Mouse (Mus musculus): ENCODE results near the gene Samd8. TPM values are rescaled to one million over a fixed set of nuclear protein-coding genes. Genes with fewer than 3 reads are reported as not detected.

Gene Samd8
- total and polyA plus RNA-seq, 3 experiments, result 5.4 to 9.5 (median 7.0) TPM

DNA sequence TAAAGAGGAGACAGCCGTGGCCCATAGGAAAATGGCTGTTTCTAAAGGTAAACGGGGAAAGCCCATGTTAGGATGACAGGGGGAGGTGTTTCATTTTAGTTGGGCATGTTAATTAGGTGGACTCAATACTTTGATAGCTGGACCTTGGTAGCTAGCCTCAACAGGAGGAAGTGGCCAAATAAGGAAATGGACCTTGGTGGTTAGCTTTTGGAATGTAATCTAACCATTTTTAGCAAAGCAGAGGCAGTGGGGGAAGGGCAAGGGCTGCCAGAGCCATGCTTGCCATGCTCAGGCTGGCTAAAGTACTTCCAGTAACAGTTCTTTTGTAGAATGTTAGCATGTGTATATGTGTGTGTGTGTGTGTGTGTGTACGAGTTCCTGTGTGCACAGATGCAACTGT lies 63.5 kb downstream of the Samd8 start (continued):
- TF ChIP-seq GABPA (IDR thresholded peaks at IDR 0.05; ENCODE audit: insufficient replicate concordance, low read depth, low read length) (no peak), CHD1 (IDR thresholded peaks at IDR 0.05; ENCODE audit: low read depth, low read length) (no peak), MXI1 (IDR thresholded peaks at IDR 0.05; ENCODE audit: low read depth, low read length) (no peak; the same call in 1 of the 2 replicates), POLR2A (IDR thresholded peaks at IDR 0.05; ENCODE audit: low read depth, low read length) (no peak), ZNF384 (IDR thresholded peaks at IDR 0.05; ENCODE audit: low read depth, low read length) (no peak), UBTF (IDR thresholded peaks at IDR 0.05; ENCODE audit: low read depth, low read length) (no peak), NRF1 (IDR thresholded peaks at IDR 0.05; ENCODE audit: low read depth, low read length) (0 out of 2 replicates have a peak, but pooled peaks have one; percentile 33)

DNA sequence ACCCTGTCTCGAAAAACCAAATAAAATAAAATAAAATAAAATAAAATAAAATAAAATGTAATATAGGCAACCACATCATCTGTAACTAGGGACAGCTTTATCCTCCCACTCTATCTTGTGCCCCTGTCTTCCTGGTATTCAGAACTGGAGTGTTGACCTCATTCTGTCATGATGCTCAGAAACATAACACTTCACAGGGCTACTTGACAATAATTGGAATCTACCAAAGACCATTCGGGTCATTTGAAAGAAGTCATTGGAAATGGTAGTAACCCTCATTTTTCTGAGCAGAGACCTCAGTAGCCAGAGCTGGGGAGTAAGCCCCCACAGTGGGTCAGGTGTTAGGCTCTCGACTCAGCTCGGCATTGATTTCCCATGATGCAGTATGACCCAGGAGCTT lies 64.3 kb downstream of the Samd8 start:
- dilution Hi-C loops (cut with MboI; ENCODE audit: extremely low pct_ligation_motif_present, extremely low pct_unique_long_range_greater_than_20kb, low sequenced_read_pairs), result no loop called here
- Histone ChIP-seq H3K4me3 (replicated peaks in 1 of 3; ENCODE audit: low read depth in 2 of 3, low read length in 2 of 3, poor library complexity in 1 of 3) (no peak overlapping the region), H3K36me3 (replicated peaks in 1 of 2; ENCODE audit: control insufficient read depth in 1 of 2, insufficient read depth in 1 of 2, low read length in 1 of 2) (no peaks in the 10 kb centered on the region), H3K27me3 (replicated peaks) (no peaks in the 10 kb centered on the region), H3K9me3 (replicated peaks; ENCODE audit: low read length) (no peaks in the 10 kb centered on the region), H3K9ac (ENCODE audit: insufficient read depth, low read depth) (no peak overlapping the region), H3K79me2 (replicated peaks; ENCODE audit: control insufficient read depth, extremely low read depth, insufficient read depth, poor library complexity, severe bottlenecking) (no peaks in the 10 kb centered on the region), H3K4me2 (ENCODE audit: insufficient read depth, low read depth, poor library complexity, severe bottlenecking) (no peak overlapping the region), H3K27ac (ENCODE audit: insufficient read depth, low read depth) (no peak overlapping the region), H3K4me1 (ENCODE audit: control insufficient read depth in 1 of 2, insufficient read depth in 2 of 2) (peaks cover 12 to 29% of the 10 kb centered on the region in 2 experiments)
- DNase-seq (ENCODE audit: extremely low read depth), result no peak
- TF ChIP-seq HCFC1 (IDR thresholded peaks at IDR 0.05; ENCODE audit: low read depth, low read length) (no peak), E2F4 (IDR thresholded peaks at IDR 0.05; ENCODE audit: insufficient replicate concordance, low read depth, low read length) (no peak), USF1 (IDR thresholded peaks at IDR 0.05; ENCODE audit: low read depth, low read length) (no peak)
- in situ Hi-C loops (cut with MboI; ENCODE audit: low pct_ligation_motif_present, low pct_unique_long_range_greater_than_20kb, low sequenced_read_pairs), result loop anchor here (5.0 kb wide), 1 partner anchor 38 kb away; no protein-coding TSS in a partner anchor

- Histone ChIP-seq H3K27me3 (replicated peaks) (no peaks in the 10 kb centered on the region), H3K4me3 (replicated peaks in 1 of 3; ENCODE audit: low read depth in 2 of 3, low read length in 2 of 3, poor library complexity in 1 of 3) (no peak overlapping the region), H3K4me1 (ENCODE audit: control insufficient read depth in 1 of 2, insufficient read depth in 2 of 2) (peaks cover 10 to 28% of the 10 kb centered on the region in 2 experiments), H3K36me3 (replicated peaks in 1 of 2; ENCODE audit: control insufficient read depth in 1 of 2, insufficient read depth in 1 of 2, low read length in 1 of 2) (no peaks in the 10 kb centered on the region), H3K9me3 (replicated peaks; ENCODE audit: low read length) (no peaks in the 10 kb centered on the region), H3K27ac (ENCODE audit: insufficient read depth, low read depth) (no peak overlapping the region), H3K9ac (ENCODE audit: insufficient read depth, low read depth) (no peak overlapping the region), H3K4me2 (ENCODE audit: insufficient read depth, low read depth, poor library complexity, severe bottlenecking) (no peak overlapping the region), H3K79me2 (replicated peaks; ENCODE audit: control insufficient read depth, extremely low read depth, insufficient read depth, poor library complexity, severe bottlenecking) (no peaks in the 10 kb centered on the region)
- DNase-seq (ENCODE audit: extremely low read depth), result no peak
- dilution Hi-C loops (cut with MboI; ENCODE audit: extremely low pct_ligation_motif_present, extremely low pct_unique_long_range_greater_than_20kb, low sequenced_read_pairs) (no loop called here), in situ Hi-C loops (cut with MboI; ENCODE audit: low pct_ligation_motif_present, low pct_unique_long_range_greater_than_20kb, low sequenced_read_pairs) (no loop called here)
- TF ChIP-seq ZKSCAN1 (IDR thresholded peaks at IDR 0.05; ENCODE audit: borderline replicate concordance, low read depth, low read length) (no peak), MAZ (IDR thresholded peaks at IDR 0.05; ENCODE audit: low read depth, low read length) (no peak), ZNF384 (IDR thresholded peaks at IDR 0.05; ENCODE audit: low read depth, low read length) (no peak), NELFE (IDR thresholded peaks at IDR 0.05; ENCODE audit: low read depth, low read length) (no peak), RAD21 (IDR thresholded peaks at IDR 0.05; ENCODE audit: low read depth, low read length) (no peak), SMC3 (IDR thresholded peaks at IDR 0.05; ENCODE audit: low read depth, low read length) (no peak), BHLHE40 (IDR thresholded peaks at IDR 0.05; ENCODE audit: low read depth, low read length) (no peak)
Measured at GRCm38 (mm10) chr14:21816255-21816654, 65.9 kb downstream of the Samd8 start.
